Mouse (Mus musculus) liver, embryonic 14.5 days (tissue): ENCODE measurements at regions not wholly inside any gene's neighbourhood (a gene's known extent, or its start where the extent isn't known, plus 50 kb on each side); places are given as distances from the start of the nearest gene placed in this dataset.
A peak's percentile ranks its signal among the peaks of the same experiment; 100 is the strongest.

Experiments used
- ATAC-seq: fragments of 200-750 bp; cut with Nextera tagmentation; 2 replicates; pipeline ENCODE4 v1.8.0; 2017; ENCODE audit warnings: moderate number of reproducible peaks, mild to moderate bottlenecking, moderate library complexity; ENCODE audit not compliant: insufficient read depth
- DNase-seq, 3 experiments: peaks; one replicate each; pipeline ENCODE4 v3.0.0-alpha.2; 2012 to 2013; ENCODE audit warnings: low read depth in 3 of 3, low spot score in 3 of 3
- H3K27ac ChIP-seq: fragments of 300-500 bp; sonication (generic); 2 replicates; pipeline ENCODE4 v1.5.1; 2014; ENCODE audit warnings: moderate library complexity, mild to moderate bottlenecking, control low read depth, inconsistent platforms
- H3K27me3 ChIP-seq: fragments of 300-500 bp; sonication (generic); 2 replicates; pipeline ENCODE4 v1.6.1; 2014; ENCODE audit warnings: mild to moderate bottlenecking, low read length, moderate library complexity; ENCODE audit not compliant: control insufficient read depth, insufficient read depth
- H3K36me3 ChIP-seq: fragments of 300-500 bp; sonication (generic); replicated peaks from 2 replicates; pipeline ENCODE4 v1.6.1; 2014; ENCODE audit warnings: low read depth; ENCODE audit not compliant: control insufficient read depth, insufficient read depth
- H3K4me1 ChIP-seq, 2 experiments: fragments of 200-500 bp in 1 of 2; fragments of 300-500 bp in 1 of 2; sonication (generic) in 1 of 2; replicated peaks; 2 replicates each; pipeline ENCODE4 v1.6.1; 2012 to 2014; ENCODE audit warnings: antibody characterized with exemption in 1 of 2, inconsistent platforms in 1 of 2, low read length in 1 of 2; ENCODE audit not compliant: control insufficient read depth in 2 of 2, insufficient read depth in 2 of 2
- H3K4me2 ChIP-seq: fragments of 300-500 bp; sonication (generic); 2 replicates; pipeline ENCODE4 v1.6.1; 2014; ENCODE audit warnings: low read depth, mild to moderate bottlenecking, control low read depth, moderate library complexity
- H3K4me3 ChIP-seq, 2 experiments: fragments of 200-500 bp in 1 of 2; fragments of 300-500 bp in 1 of 2; sonication (generic) in 1 of 2; 2 replicates each; pipeline ENCODE4 v1.5.1; 2012 to 2014; ENCODE audit warnings: low read depth in 2 of 2, low read length in 2 of 2, mild to moderate bottlenecking in 2 of 2, control low read depth in 1 of 2, inconsistent platforms in 1 of 2, moderate library complexity in 1 of 2; ENCODE audit not compliant: insufficient read depth in 1 of 2
- H3K9ac ChIP-seq: fragments of 300-500 bp; sonication (generic); replicated peaks from 2 replicates; pipeline ENCODE4 v1.6.1; 2014; ENCODE audit warnings: mild to moderate bottlenecking, control low read depth, moderate library complexity
- H3K9me3 ChIP-seq: fragments of 300-500 bp; sonication (generic); 2 replicates; pipeline ENCODE4 v1.6.1; 2016; ENCODE audit warnings: low read length, mixed read lengths; ENCODE audit not compliant: control insufficient read depth
- CTCF ChIP-seq: IDR thresholded peaks from 2 replicates; pipeline ENCODE4 v1.5.1; 2016; ENCODE audit warnings: antibody characterized with exemption, low read depth, control low read depth
- EP300 ChIP-seq: IDR thresholded peaks from 2 replicates; pipeline ENCODE4 v1.6.1; 2016; ENCODE audit warnings: antibody characterized with exemption, low read depth
- WGBS: fragments of 180-500 bp; shearing (Covaris S2); extraction: QIAGEN DNeasy Blood & Tissue Kit; methylation state at CpG from one replicate; pipeline ENCODE4 v1.1.7; 2014; ENCODE audit not compliant: insufficient replicate concordance; 5-methylcytosine and 5-hydroxymethylcytosine counted together

- DNase-seq (no peak), ATAC-seq (peak; percentile 28; the same call in 1 of the 2 replicates)
- Histone ChIP-seq H3K36me3 (no peaks in the 10 kb centered on the region), H3K4me1 (no peaks in the 10 kb centered on the region), H3K4me3 (no peak overlapping the region), H3K9me3 (no peaks in the 10 kb centered on the region), H3K4me2 (no peak overlapping the region), H3K27me3 (no peaks in the 10 kb centered on the region), H3K9ac (no peak overlapping the region), H3K27ac (no peak overlapping the region)
- TF ChIP-seq CTCF: no peak
- TF ChIP-seq EP300: peak; percentile 10; the same call in 1 of the 2 replicates
- WGBS: 6% methylated on average over 4 of the region's 4 CpGs
Observed at GRCm38 (mm10) chr11:114531241-114531765, 137.0 kb upstream of the Rpl38 start.

- Histone ChIP-seq H3K4me1 (no peaks in the 10 kb centered on the region), H3K36me3 (no peaks in the 10 kb centered on the region), H3K4me3 (no peak overlapping the region), H3K27ac (no peak overlapping the region), H3K9me3 (no peaks in the 10 kb centered on the region), H3K9ac (no peak overlapping the region), H3K27me3 (no peaks in the 10 kb centered on the region), H3K4me2 (no peak overlapping the region)
- TF ChIP-seq CTCF: no peak
- TF ChIP-seq EP300: no peak
- ATAC-seq: no peak
- no peak for DNase-seq
- 53% methylated on average over 10 of the region's 10 CpGs for WGBS
Observed at GRCm38 (mm10) chr11:114528937-114529772, 139.2 kb upstream of the Rpl38 start.

GRCm38 (mm10) chr11:114523444-114524238 lies 144.7 kb upstream of the Rpl38 start:
- Histone ChIP-seq H3K36me3 (no peaks in the 10 kb centered on the region), H3K27ac (no peak overlapping the region), H3K4me3 (no peak overlapping the region), H3K4me1 (no peaks in the 10 kb centered on the region), H3K9me3 (no peaks in the 10 kb centered on the region), H3K4me2 (no peak overlapping the region), H3K9ac (no peak overlapping the region), H3K27me3 (no peaks in the 10 kb centered on the region)
- no peak for ATAC-seq
- TF ChIP-seq CTCF (peak; percentile 90), EP300 (no peak)
- 35% methylated on average over 6 of the region's 6 CpGs for WGBS
- DNase-seq: peak in 2 of 3 experiments; percentile 14 to 17

GRCm38 (mm10) chr11:114515278-114515677 lies 153.0 kb upstream of the Rpl38 start:
- no peaks in the 10 kb centered on the region for H3K9me3 ChIP-seq
- DNase-seq: no peak
- H3K9ac ChIP-seq: no peak overlapping the region
- WGBS: 13% methylated on average over 4 of the region's 4 CpGs
- no peak overlapping the region for H3K27ac ChIP-seq
- H3K4me2 ChIP-seq: no peak overlapping the region
- no peaks in the 10 kb centered on the region for H3K36me3 ChIP-seq
- H3K27me3 ChIP-seq: no peaks in the 10 kb centered on the region
- H3K4me3 ChIP-seq: no peak overlapping the region
- TF ChIP-seq CTCF (no peak), EP300 (no peak)
- no peak for ATAC-seq
- no peaks in the 10 kb centered on the region for H3K4me1 ChIP-seq

GRCm38 (mm10) chr11:114514126-114514525 lies 154.2 kb upstream of the Rpl38 start:
- Histone ChIP-seq H3K4me1 (no peaks in the 10 kb centered on the region), H3K27ac (no peak overlapping the region), H3K4me3 (no peak overlapping the region), H3K4me2 (no peak overlapping the region), H3K36me3 (no peaks in the 10 kb centered on the region), H3K9ac (no peak overlapping the region), H3K27me3 (no peaks in the 10 kb centered on the region), H3K9me3 (no peaks in the 10 kb centered on the region)
- no peak for DNase-seq
- no peak for ATAC-seq
- TF ChIP-seq EP300 (no peak), CTCF (no peak)
- 57% methylated on average over 2 of the region's 2 CpGs for WGBS
